Mouse (Mus musculus) retina, postnatal 1 day (tissue): ENCODE data around the gene Polm.

Experiments used
- DNase-seq: peaks from one replicate; pipeline ENCODE4 v3.0.0-alpha.2; 2012

Polm gene

DNA sequence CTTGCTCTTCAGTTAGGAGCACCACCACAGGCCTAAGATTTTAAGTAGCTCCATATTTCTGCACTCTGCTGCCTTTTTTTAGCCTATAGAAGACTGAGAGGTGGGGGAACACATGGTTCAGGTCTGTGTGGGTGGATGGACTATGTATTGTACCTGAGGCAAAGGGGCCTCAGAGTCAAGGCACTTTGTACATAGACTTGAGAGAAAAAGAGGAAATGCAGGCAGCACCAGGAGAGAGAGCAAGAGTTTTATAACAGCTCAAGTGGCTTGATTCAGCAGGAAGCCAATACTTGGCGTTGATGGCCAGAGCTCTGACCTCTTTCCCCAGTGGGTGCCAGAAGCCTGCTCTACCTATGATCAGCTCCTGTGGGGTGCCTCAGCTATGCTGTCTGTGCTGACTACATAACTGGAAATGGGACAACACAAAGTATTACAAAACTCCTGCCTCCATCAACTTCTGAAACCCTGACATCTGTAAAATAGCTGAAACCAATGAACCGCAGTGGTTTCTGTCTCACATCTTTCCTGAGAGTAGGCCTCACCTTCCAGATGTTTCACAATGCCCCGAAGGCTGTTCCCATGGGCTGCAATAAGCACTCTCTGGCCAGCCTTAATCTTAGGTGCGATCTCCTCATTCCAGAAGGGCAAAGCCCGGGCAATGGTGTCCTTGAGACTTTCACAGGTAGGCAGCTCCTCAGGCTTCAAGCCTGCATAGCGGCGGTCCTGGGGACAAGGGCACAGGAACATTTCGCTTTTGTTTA lies 35.2 kb downstream of the Polm start:
- no peak for DNase-seq

DNA sequence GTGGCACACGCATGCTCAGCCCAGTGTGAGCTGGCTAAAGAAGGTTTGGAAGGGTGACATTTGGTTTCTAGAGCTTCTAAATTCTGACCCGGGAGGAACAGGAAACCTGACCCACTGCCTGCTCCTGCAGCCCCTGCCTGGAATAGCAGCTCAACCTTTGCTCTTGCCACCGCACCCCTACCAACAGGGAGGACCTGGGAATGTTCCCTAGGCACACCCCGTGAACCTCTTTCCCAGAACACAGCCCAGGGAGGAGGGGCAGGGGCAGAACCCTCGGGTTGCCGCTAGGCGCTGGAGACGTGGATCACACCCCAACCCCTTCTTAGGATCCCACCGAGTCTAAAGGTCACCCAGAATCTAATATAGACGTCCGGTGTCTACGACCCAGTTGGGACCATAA lies 35.8 kb downstream of the Polm start:
- DNase-seq, result no peak

DNA sequence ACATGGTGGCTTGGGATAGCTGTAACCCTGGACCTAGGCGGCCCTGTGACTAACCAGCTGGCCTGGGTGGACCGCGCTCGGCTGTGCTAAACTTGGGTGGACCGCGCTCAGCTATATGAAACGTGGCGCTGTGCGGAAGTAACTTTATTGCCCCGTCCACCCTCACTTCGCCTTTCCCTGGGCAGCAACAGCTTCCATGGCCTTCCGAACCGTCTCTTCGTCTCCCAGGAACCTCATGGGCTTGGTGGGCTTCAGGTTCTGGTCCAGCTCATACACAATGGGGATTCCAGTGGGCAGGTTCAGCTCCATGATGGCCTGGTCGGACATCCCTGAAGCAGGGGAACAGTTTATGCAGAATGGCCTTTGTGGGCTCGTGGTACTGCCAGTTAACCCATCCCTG lies 36.3 kb downstream of the Polm start:
- no peak for DNase-seq

DNA sequence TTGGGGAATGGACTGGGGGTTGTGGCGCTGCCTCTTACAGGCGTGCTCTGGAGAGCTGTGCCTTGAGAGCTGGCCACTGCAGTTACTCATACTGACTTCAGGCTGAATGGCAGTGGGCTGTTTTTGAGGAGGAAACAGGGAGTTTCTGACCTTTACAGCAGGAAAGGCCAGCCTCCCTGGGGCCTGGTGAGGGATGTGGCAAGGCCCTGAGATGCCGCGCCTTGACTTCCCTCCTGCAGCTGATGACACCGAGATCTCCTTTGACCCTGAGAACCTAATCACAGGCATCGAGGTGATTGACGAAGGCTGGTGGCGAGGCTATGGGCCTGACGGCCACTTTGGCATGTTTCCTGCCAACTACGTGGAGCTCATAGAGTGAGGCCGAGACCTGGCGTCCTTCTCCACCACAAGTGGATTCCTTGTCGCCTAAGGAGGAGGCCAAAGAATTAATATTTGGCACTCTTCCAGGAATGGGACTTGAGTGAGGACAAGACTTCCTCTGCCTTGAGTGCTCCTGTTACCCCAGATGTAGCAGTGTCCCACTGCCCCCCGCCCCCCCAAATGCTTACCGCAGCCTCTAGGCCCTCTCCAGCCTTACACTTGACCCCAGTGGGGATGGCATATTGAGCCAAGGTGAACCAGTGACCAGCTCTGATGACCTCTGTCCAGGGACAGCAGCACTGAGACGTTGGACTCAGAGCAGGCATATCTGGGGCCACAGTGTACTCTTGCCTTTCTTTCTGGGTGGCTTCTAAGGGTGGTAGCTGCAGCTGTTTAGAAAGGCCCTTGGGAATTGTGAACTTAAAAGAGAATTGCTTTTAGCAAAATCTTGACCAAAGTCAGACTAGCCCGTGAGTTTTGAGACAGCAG lies 38.0 kb downstream of the Polm start:
- no peak for DNase-seq

DNA sequence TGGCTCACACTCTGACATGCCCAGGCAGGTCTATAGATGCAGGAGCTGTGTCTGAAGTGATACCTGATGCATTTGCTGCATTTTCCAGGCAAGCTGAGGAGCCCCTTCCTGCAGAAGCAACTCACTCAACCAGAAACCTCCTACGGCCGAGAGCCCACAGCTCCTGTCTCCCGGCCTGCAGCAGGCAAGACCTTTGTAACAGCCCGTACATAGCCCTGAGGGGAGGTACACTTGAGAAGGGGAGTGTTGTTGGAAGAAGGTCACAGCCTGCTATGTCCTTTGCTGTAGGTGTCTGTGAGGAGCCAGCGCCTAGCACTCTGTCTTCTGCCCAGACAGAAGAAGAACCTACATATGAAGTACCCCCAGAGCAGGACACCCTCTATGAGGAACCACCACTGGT lies 39.9 kb downstream of the Polm start:
- DNase-seq, result no peak

DNA sequence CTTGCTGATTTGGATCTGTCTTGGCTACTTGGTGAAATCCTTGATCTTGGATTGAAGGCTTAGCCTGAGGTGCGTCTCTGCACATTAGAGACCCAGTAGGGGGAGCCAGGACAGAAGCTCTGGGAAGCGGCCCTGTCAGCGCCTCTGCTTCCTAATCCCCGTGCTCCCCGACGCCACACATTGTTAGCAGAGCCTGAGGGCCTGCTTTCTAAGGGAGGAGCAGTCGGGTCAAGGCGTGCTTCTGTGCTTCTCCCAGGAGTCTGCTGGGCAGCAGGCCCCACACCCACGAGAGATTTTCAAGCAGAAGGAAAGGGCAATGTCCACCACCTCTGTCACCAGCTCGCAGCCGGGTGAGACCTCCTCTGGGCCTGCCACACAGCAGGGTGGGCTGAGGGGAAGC lies 40.4 kb downstream of the Polm start:
- no peak for DNase-seq

DNA sequence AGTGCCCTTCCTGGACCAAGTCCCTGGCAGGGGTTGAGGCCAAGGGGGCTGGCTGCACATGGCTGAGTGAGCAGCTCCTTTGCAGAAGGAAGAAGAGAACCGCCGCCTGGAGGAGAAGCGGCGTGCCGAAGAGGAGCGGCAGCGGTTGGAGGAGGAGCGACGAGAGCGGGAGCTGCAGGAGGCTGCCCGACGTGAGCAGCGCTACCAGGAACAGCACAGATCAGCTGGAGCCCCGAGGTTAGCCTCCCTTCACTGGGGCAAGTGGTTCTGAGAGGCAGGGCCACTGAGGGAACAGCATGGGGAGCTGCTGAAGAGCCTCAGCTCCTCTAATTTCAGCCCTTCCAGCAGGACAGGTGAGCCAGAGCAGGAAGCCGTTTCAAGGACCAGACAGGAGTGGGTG lies 40.9 kb downstream of the Polm start:
- no peak for DNase-seq

DNA sequence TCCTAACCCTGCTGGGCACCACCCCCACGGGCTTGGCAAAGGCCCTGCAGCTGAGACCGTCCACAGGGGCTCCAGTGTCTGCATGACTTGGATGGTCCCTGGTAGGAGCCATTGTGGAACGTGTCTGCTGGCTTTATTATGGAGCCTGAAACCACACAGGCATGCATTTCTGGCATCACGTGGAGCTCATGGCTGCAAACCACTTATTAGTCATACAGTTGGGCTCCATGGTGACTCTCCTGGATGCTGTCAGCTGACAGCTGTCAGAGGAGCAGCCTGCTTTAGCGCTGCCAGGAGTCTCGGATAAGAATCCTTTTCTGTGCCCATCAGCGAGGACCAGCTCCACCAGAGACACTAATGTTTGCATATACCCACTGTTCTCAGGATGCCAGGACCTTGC lies 42.1 kb downstream of the Polm start:
- no peak for DNase-seq

DNA sequence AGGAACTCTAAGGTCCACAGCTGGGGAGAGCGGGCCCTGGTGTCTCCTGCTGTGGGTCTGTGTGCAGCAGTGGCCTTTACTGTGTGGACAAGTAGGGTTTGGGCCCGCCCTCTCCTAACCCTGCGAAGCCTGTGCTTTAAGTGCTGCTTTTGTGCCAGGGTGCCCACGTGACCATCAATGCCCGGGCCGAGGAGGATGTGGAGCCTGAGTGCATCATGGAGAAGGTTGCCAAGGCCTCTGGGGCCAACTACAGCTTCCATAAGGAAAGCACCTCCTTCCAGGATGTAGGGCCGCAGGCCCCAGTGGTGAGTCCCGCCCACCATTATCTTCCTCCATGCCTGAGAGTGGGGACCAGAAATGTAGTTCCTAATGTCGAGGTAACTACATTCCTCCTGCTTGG lies 42.5 kb downstream of the Polm start:
- DNase-seq, result no peak

DNA sequence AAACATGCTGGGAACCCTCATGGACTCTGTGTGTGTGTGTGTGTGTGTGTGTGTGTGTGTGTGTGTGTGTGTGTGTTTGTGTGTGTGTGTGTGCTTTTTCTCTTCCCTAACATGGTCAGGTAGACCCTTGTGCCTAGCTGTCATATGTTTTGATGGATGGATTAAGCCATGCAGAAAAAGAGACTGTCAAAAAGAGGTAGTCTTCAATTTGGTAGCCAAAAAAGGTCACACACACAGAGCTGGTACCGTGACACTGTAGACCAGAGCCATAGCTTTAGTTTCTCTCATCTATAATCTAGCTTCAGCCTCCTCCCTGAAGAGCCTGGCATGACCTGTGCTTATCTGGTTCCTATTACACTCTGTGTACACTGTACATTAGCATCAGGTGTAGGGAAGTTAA lies 47.4 kb downstream of the Polm start:
- DNase-seq, result no peak

DNA sequence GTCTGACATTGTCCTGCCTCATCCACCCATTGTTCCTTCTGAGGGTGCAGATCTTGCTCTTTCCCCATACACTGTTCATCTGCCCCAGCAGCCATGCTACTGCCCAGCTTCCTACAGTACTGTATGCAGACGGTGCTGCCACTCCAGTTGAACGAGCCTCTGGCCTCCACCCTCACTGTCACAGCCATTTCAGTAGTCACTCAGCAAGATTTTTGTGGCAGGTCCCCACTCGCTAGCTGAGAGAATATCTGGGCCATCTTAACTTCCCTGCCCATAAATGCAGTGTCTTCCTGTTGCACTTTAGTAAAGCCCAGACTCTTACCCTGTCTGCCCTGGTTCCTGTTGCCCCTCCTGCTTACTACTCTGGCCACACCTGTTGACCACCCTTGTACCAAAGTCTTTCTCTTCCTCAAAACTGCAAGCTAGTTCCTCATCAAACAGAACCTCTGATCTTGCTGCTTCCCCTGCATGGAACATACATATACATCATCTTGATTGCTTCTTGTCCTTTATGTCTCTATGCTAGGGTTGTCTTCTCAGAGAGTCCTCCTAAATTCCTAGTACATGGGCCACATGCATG lies 48.0 kb downstream of the Polm start:
- no peak for DNase-seq

DNA sequence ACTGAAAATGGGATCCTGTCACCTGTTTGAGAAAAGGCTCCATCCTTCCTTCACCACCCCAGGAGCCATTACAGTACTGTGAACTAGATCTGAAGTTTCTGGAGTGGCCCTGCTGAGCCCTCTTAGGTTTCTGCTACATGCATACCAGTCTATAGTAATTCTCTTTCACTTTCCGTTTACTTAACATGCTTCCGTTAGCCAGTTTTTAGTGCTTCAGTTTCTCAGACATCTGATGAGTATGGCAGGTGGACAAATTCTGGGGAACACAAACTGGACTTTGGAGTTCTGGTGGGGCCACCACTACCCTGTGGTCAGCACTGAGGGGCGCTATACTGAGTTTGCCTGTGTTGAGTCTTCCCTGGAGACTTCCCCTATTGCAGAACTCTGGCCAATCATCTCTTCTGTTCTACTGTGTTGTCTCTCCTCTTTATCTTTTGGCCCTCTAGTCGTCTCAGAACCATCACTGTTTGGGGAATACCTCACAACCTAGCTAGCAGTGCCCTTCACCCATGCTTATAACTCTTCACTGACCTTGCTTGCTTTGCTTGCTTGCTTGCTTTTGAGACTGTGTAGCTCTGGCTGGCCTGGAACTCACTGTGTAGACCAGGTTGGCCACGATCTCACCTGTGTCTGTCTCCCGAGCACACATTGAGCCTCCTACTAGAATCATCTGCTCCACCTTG lies 48.6 kb downstream of the Polm start:
- no peak for DNase-seq

DNA sequence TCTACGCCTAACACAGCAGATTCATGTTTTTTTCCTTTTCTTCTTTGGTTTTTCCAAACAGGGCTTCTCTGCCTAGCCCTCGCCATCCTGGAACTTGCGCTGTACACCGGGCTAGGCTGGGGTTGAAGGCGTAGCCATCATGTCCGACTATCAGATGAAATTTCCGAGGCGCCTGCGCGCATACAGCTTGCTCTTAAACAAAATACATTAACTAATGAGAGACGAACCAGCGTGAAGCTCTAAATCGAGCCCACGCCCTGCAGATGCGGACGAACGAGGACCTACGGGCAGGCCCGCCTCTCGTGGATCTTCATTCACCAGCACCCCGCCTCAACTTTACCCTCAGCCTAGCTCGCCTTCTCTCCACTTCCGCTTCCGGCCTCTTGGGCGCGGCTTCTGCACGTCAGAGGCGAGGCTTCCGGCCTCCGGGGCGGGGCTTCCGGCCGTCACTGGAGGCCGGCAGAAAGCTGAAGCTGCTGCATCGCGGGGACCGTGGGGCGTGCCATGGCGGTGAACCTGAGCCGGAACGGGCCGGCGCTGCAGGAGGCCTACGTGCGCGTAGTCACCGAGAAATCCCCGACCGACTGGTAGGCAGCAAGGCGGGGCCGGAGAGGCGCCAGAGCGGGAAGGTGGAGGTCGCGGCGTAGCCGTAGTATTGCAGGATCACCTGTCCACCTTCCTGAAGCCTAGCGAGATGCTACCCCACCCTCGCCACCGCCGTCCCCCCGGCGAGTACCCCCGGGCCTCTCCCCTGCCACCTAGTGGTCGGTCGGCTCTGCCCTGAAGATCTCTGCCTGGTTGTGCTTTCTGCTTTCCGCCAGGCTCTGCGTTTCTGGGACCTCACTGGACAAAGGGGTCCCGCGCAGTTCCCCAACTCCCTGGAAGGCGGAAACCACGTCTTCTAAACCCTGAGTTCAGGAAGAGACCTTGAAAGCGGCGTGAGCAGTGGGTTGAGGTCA lies 49.5 kb downstream of the Polm start, which contains the start of gene Dbnl:
TSS of gene Dbnl (plus strand) at position 433 of the 959 bp plus-strand sequence.
- DNase-seq, result peak; percentile 97

DNA sequence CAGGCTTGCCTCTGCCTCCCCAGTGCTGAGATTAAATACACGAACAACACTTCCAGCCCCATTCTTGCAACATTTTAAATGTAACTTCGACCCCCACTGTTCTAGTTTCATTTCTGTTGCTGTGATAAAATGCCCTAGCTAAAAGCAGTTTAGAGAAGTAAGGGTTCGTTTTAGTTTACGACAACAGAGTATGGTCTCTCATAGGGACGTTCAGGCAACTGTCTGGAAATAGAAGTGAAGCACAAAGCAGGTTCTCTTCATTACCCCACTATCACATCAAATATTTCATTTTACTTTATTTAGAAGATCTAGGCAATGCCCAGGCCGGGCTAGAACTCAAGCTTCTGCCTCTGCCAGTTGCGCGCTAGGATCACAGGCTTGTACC lies 50.2 kb downstream of the Polm start:
- DNase-seq, result no peak

DNA sequence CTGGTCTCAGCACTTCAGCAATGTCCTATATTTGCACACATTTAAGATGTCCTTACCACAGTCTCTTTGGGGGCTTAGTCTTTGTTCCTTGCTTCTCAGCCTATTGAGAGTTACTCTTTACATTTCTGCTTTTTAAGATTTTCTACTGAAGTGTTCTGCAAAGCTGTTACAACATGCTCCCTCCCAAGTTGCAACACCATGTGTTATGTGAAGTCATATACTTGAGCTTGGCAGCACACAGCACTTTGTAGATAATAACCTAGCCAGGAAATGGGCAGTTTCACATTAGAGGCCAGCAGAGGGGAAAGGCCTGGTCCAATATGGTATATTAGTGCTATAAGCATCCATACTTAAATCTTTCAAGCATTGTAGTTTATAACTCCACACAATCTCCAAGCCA lies 52.1 kb downstream of the Polm start:
- DNase-seq, result no peak

DNA sequence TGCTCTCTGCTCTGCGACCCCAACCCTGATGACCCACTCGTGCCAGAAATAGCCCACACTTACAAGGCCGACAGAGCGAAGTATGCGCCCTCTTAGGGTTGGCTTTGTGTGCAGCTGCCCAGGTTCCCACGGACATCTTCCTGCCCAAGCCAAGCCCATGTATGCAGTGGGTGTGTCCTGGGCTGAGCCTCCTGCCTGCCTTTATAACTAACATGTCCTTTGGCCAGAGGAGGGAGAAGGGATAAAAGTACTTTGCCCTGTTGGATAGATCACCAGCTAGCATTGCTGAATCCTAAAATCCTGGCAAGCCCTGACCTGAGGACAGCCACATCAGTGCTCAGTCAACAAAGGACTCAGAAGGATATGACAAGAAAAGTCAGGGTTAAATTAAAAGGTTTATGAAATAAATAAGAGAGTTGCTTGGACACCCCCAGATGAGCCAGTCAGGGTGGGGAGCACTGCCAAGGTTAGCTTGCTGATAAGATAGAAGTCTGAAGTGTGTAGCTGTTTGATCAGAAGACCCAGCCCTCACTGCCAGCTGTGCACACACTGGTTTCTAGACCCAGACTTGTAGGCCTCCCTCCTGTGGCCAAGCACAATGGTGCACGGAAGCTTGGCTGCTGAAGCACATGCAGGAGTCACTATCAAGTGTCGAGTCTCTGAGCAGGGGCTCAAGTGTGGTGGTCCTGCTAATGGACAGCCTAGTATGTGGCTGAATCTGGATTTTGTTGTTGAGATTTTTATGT lies 55.4 kb downstream of the Polm start:
- no peak for DNase-seq

DNA sequence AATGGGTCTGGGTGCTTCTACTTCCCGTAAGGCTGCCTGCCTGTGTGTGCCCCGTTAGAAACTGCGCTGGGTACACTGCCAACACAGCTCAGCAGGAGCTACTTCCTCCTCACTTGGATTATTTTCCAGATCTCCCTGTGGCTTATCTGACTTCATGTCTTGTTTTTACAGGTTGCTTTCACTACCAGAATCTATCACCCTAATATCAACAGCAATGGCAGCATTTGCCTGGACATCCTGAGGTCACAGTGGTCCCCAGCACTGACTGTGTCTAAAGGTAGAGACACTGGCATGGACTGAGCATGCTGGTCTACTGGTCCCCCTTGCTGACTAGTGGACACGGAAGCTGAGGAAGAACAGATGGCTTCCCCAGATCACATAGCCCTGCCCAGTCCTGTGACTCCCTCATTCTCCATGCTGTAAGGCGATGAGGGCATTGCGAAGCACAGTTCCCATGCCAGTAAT lies 57.7 kb downstream of the Polm start:
- DNase-seq, result no peak

DNA sequence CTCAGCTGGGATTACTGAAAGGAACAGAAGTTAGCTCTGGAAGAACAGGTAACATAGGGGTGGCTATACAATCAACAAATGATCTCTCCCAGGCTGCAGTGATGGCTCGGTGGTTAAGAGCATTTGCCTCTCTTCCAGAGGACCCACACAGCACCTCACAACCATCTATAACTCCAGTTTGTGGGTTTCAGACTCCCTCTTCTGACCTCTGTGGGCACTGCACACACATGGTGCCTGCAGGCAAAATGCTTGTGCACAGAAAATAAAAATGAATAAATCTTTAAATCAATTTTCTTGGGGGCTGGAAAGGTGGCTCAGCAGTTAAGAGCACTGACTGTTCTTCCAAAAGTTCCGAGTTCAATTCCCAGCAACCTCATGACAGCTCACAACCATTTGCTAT lies 59.3 kb downstream of the Polm start:
- no peak for DNase-seq
